Mouse (Mus musculus) C3H10T1/2 (cell line): Measurements from ENCODE around the gene Pomc. TPM values are rescaled to one million over a fixed set of nuclear protein-coding genes. Genes with fewer than 3 reads are reported as not detected.

ENCODE experiments used
- polyA plus RNA-seq, 2 experiments: library from polyadenylated mRNA; unstranded; fragments of >200 nt; fragmentation: generic; extraction: Trizol; gene quantifications; one replicate each; pipeline ENCODE4 v1.2.1; 2012; ENCODE audit warnings: missing spikeins in 2 of 2

Pomc gene
- not detected for polyA plus RNA-seq

DNA sequence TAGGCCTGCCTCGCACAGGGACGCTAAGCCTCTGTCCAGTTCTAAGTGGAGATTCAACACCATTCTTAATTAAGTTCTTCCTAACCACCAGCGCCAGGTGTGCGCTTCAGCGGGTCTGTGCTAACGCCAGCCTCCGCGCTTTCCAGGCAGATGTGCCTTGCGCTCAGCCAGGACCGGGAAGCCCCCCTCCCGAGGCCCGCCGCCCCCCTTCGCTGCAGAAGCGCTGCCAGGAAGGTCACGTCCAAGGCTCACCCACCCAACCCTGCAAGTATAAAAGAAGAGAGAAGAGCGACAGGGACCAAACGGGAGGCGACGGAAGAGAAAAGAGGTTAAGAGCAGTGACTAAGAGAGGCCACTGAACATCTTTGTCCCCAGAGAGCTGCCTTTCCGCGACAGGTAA, at the start of gene Pomc:
Gene Pomc, plus strand, starts transcription at position 301 of the 400 bp plus-strand sequence.

Other genes with a start within 250 kb of the Pomc start
- 1 to 10 TPM in 1 of 2 experiments, under 1 TPM in 1; 0.63 to 7.1 TPM for gene Dnmt3a, start 148.9 kb upstream of the Pomc start, polyA plus RNA-seq
- under 1 TPM; 0.04 to 0.05 TPM for gene Efr3b, start 84.0 kb downstream of the Pomc start, polyA plus RNA-seq
- gene Dnajc27, start 127.6 kb downstream of the Pomc start, polyA plus RNA-seq, result 1 to 10 TPM in 1 of 2 experiments, under 1 TPM in 1; 0.33 to 2.7 TPM
- 1 to 10 TPM in 1 of 2 experiments, under 1 TPM in 1; 0.09 to 2.2 TPM for gene Adcy3, start 178.2 kb downstream of the Pomc start, polyA plus RNA-seq